Mouse (Mus musculus) brain, embryonic 18.5 days (tissue): Measurements from ENCODE around the gene Omp.
A peak's percentile ranks its signal among the peaks of the same experiment; 100 is the strongest.
"Not testable (repeated sequence)": the region's sequence is repeated elsewhere in the genome, so short reads cannot be mapped to it uniquely, and the experiment has no call there.

Experiments used
- DNase-seq: peaks from one replicate; pipeline ENCODE4 v3.0.0-alpha.2; 2012; ENCODE audit warnings: low read depth, low spot score

The Omp gene

GRCm38 (mm10) chr7:98145402-98145801 lies at the start of gene Omp:
TSS of gene Omp (minus strand) at chr7:98145502.
- no peak for DNase-seq

GRCm38 (mm10) chr7:98194026-98194792 lies 48.9 kb upstream of the Omp start:
- DNase-seq, result no peak

GRCm38 (mm10) chr7:98193515-98194025 lies 48.3 kb upstream of the Omp start:
- no peak for DNase-seq

GRCm38 (mm10) chr7:98191571-98192250 lies 46.4 kb upstream of the Omp start:
- DNase-seq, result no peak

GRCm38 (mm10) chr7:98190578-98190977 lies 45.3 kb upstream of the Omp start:
- DNase-seq, result no peak

- DNase-seq, result no peak
Measured at GRCm38 (mm10) chr7:98189745-98190144, 44.4 kb upstream of the Omp start.

- DNase-seq, result no peak
Measured at GRCm38 (mm10) chr7:98188680-98189079, 43.4 kb upstream of the Omp start.

- DNase-seq, result no peak
Measured at GRCm38 (mm10) chr7:98188238-98188637, 42.9 kb upstream of the Omp start.

GRCm38 (mm10) chr7:98187332-98187731 lies 42.0 kb upstream of the Omp start:
- not testable (repeated sequence) for DNase-seq

GRCm38 (mm10) chr7:98186637-98187036 lies 41.3 kb upstream of the Omp start:
- peak; percentile 34 for DNase-seq

- no peak for DNase-seq
Measured at GRCm38 (mm10) chr7:98185326-98185725, 40.0 kb upstream of the Omp start.

GRCm38 (mm10) chr7:98178560-98179231 lies 33.4 kb upstream of the Omp start:
- DNase-seq, result no peak

GRCm38 (mm10) chr7:98177929-98178559 lies 32.7 kb upstream of the Omp start, which contains the start of gene Capn5:
TSS of gene Capn5 (minus strand) at chr7:98178274.
- DNase-seq, result peak; percentile 69

GRCm38 (mm10) chr7:98177566-98177928 lies 32.2 kb upstream of the Omp start:
- no peak for DNase-seq

- DNase-seq, result no peak
Measured at GRCm38 (mm10) chr7:98177071-98177485, 31.8 kb upstream of the Omp start.

GRCm38 (mm10) chr7:98176322-98177070 lies 31.2 kb upstream of the Omp start:
- DNase-seq, result no peak

GRCm38 (mm10) chr7:98174883-98175755 lies 29.8 kb upstream of the Omp start:
- no peak for DNase-seq

- no peak for DNase-seq
Measured at GRCm38 (mm10) chr7:98173408-98173807, 28.1 kb upstream of the Omp start.

GRCm38 (mm10) chr7:98172661-98173060 lies 27.4 kb upstream of the Omp start:
- DNase-seq, result no peak
